Mouse (Mus musculus): Measurements from ENCODE around the gene Cfap206.

The Cfap206 gene

DNA sequence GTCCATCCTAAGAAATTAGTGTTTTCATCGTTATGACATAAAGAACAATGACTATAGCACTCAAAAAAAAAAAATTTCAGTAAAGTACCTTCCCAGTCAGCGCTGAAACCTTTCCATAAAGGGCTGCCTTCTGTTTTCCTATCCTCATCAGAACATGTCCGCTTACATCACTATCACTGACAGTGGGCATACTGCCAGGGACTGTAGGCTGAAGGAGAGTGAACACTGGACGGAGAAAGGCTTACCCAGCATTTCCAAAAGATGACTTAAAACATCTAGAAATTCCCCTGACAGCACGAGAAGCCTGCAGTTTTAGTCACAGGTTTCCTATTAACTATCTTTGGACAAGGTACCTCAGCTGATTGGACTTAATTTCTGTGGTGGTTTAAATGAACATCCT lies 56.3 kb downstream of the Cfap206 start:
- no peak for DNase-seq (ENCODE audit: low read depth, low spot score)

DNA sequence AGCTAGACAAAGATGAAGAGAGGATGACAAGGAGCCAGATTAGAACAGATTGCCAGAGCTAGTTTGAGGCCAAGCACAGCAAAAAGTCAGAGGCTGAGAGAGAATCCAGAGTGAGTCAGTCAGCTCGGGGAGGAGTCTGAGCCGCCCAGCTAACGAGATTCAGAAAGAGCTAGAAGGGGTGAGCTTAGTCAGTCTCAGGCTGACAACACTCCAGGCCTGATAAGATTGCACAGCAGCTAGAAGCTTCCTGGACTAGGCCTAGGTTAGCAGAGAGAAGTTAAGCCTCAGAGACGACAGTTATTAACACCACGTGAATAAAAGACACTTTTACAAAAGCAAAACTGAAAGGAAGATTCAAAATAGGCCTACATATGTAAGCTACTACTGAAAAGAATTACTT lies 62.1 kb downstream of the Cfap206 start:
- DNase-seq (ENCODE audit: low read depth, low spot score) = no peak

DNA sequence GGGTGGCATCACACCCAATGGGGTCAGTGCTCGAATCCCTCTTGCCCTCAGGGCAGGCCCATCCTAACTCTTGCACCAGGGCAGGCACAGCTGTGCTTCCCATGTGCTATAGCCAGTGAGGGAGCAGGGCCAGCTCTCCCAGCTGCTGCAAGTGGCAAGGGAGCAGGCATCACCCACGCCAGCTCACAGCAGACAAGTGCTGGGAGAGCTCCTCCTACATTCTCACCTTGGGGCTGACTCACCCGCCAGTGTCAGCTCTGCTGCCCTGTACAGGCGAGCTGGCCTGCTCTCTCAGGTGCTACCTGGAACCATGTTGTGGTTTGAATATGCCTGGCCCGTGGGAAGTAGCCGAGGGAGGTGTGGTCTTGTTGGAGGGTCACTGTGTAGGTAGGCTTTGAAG lies 68.1 kb downstream of the Cfap206 start:
- DNase-seq (ENCODE audit: low read depth, low spot score) = no peak

DNA sequence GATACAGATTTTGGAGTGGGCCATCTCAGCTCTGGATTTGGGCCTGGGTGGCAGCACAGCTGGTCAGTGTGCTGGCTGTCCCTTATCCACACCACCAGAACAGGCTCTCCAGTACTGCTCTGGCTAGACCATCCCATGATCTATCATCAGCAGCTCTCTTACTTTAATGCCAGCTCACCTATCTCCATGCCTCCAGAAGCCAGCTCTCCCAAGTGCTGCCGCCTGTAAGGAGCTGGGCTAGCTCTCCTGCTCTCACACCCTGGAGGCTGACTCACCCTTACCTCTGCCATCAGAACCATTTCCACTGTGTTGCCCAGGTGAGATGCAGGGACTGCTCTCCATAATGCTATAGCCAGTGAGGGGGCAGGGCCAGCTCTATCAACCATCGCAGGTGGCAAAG lies 68.5 kb downstream of the Cfap206 start:
- DNase-seq (ENCODE audit: low read depth, low spot score) = no peak

DNA sequence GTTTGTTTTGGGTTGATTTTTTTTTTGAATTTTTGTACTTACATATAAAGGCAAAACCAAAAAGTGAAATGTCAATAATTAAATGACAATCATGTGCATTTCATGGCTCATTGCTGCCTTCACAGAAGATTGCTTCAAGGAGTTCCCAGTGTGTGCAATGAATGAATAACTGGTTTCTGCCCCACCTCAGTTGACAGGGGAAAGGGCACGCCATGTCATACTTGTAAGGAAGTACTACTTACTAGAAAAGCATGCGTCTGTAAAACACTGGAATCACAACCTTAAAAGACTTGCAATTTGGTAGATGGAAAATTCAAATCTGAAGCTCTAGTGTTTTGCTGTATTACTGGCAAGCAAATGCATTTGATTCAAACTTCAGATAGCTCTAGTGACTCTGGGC lies 71.0 kb downstream of the Cfap206 start:
- no peak for DNase-seq (ENCODE audit: low read depth, low spot score)

DNA sequence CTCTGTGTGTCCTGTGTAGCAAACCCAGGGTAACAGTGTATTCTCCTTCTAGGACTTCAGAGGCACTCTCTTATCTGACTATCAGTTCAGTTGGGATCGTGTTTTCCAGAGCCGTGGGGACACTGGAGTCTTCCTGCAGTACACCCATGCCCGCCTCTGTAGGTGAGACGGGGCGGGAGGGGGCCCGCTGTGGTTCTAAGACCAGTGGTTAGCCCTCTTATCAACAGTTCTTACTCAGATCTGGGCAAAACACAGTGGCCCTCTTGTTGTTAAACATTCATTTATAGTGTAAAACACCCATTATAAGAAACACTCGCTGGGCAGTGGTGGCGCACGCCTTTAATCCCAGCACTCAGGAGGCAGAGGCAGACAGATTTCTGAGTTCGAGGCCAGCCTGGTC lies 73.9 kb downstream of the Cfap206 start:
- no peak for DNase-seq (ENCODE audit: low read depth, low spot score)

DNA sequence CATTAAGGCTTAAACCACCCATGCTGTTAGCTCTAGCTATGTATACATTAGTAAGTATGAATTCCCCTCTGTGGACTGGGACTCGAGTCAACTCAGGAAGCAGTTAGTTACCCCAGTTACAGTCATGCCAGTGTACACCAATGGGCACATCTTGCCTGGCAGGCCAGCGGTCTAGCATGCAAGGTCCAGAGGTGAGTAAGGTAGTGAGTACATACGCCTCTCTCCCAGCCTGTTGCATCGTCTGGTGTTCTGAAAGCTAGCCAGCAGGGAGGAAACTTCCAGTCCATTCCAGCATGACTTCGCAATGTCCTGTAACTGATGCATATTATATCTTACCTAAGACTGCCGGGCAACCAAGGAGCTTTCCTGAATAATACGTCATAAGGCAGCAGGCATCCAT lies 76.8 kb downstream of the Cfap206 start:
- no peak for DNase-seq (ENCODE audit: low read depth, low spot score)

DNA sequence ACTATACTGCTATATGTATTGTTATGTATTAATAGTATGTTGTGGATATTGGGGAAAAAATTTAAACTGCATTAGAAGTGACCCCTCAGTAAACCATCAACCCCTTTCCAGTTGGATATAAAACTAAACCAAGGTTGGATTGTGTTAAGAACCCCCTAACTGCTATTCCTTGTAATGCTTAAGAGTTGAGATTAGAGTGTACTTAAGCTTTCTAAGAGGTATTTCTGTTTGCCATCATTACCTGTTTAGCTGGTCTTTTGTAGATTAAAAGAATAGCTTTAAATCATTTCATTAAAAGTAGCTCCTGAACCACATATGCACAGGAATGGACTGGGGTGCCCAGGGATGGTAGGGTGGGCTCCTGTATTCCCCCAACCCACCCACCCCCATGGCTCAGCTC lies 85.2 kb downstream of the Cfap206 start:
- no peak for DNase-seq (ENCODE audit: low read depth, low spot score)

DNA sequence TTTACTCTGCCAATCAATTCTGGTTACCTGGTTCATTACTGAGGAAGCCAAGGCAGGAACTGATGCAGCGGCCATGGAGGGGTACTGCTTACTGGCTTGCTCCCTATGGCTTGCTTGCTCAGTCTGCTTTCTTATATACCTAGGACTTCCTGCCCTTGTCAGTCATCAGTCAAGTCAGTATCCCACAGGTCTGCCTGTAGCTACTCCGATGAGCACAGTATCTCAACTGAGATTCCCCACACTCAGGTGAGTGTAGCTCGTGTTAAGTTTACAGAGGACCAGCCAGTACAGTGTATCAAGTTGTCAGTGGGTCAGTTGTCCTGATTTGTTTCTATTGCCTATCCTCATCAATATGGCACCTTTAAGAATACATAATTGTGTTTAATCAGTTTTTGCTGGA lies 89.3 kb downstream of the Cfap206 start:
- DNase-seq (ENCODE audit: low read depth, low spot score) = no peak

DNA sequence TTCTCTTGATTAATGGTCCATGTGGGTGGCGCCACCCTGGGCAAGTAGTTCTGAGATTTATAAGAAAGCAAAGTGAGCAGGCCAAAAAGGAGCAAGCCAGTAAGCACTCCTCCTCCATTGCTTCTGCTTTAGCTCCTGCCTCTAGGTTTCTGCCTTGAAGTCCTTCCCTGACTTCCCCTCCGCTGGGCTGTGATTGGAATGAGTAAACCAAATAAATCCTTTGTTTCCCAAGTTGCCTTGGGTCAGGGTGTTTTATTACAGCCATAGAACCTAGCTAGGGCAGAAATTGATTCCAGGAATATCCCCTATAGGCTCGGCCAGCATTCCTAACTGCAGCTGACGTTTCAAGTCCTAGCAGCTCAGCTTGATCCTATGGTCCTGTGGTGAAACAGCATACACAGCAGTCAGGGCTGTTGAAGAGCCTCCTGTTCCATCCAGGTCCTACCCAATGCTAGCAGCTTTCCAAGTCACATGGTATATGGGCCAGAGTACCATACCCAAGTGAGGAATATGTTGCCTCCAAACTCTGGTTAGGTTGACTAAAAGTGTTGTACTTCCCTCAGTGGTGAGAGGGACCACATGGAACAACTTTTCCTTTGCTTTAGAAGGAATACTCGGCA lies 90.2 kb downstream of the Cfap206 start:
- DNase-seq (ENCODE audit: low read depth, low spot score) = no peak

Data from c-Kit-negative CD71-positive TER-119-positive erythroid progenitor cells, embryonic 14.5 days (primary cell).